Mouse (Mus musculus): ENCODE results near the gene Nnmt. TPM values are rescaled to one million over a fixed set of nuclear protein-coding genes. Genes with fewer than 3 reads are reported as not detected.

Gene Nnmt
- 0.73 and 1.2 TPM in 2 replicates for polyA plus RNA-seq (2016; fragmentation: Nextera tagmentation; extraction: Ambion mirVana)

DNA sequence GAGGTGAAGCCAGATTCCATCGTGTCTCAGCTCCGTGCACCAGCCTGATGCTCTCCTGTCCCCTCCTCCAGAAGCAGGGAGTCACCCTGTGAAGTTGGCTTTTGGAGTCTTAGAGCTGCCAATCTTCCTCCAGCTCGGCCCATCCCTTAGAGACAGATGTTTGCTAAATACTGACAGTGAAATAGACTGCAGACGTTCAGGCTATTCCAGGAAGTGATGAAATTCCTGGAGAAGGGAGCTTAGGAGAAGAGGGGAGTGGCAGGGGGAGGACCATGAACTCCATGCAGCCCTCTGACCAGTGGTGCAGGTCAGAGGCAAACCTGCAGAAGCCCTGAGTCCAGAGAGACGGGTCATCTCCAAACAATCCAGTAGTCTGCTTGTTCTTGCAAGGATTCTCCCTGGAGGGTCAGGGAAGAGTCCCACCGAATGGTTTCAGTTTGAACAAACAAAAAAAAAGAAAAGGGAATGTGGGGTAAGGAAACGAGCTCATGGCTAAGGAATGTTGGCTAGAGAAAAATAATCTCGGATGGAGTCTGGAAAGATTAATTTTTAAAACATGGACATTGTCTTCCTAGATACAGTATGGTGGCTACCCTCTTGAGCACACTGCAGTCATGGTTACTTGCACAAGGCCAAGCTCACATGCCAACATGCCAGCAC lies at the start of gene Nnmt:
Gene Nnmt (minus strand): TSS at position 215 of the 660 bp plus-strand sequence.
- peaks cover 6% of the 10 kb centered on the region for H3K4me1 ChIP-seq
- no peaks in the 10 kb centered on the region for H3K9me3 ChIP-seq
- H3K27me3 ChIP-seq (ENCODE audit: poor library complexity, severe bottlenecking): no peaks in the 10 kb centered on the region
- H3K27ac ChIP-seq: no peak within 1 kb of the TSS
- DNase-seq (ENCODE audit: extremely low spot score, low spot score): peak; percentile 13
- no peaks in the 10 kb centered on the region for H3K36me3 ChIP-seq (replicated peaks)
- H3K4me3 ChIP-seq: no peak within 1 kb of the TSS
- WGBS: 62% methylated on average over 8 of the region's 8 CpGs

DNA sequence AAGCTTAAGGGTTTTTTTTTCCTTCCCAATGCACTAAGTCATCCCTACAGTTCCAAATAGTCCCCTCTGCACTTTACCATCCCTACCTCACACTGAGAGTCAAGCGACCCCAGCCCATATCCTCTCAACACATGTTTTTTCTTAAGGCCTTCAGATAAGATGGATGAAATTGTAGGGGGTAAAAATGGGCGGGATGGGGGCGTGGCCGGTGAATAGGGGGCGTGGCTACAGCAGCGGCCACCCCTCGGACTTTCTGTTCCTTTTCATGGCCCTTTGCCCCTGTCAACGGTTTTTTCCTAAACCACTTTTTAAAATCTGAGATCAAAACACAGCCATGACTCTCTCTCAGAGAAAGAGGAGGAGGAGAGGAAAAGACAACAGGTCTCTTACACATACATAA lies 49.8 kb upstream of the Nnmt start:
- 12% methylated on average over 8 of the region's 8 CpGs for WGBS
- H3K27me3 ChIP-seq (ENCODE audit: poor library complexity, severe bottlenecking): no peaks in the 10 kb centered on the region
- H3K27ac ChIP-seq: peak overlapping the region; percentile 17; the same call in 1 of the 2 replicates
- H3K4me3 ChIP-seq: no peak overlapping the region
- H3K4me1 ChIP-seq: peaks cover 81% of the 10 kb centered on the region
- H3K9me3 ChIP-seq: peaks cover 6% of the 10 kb centered on the region
- H3K36me3 ChIP-seq (replicated peaks): peaks cover 41% of the 10 kb centered on the region
- DNase-seq (ENCODE audit: extremely low spot score, low spot score): peak; percentile 50

DNA sequence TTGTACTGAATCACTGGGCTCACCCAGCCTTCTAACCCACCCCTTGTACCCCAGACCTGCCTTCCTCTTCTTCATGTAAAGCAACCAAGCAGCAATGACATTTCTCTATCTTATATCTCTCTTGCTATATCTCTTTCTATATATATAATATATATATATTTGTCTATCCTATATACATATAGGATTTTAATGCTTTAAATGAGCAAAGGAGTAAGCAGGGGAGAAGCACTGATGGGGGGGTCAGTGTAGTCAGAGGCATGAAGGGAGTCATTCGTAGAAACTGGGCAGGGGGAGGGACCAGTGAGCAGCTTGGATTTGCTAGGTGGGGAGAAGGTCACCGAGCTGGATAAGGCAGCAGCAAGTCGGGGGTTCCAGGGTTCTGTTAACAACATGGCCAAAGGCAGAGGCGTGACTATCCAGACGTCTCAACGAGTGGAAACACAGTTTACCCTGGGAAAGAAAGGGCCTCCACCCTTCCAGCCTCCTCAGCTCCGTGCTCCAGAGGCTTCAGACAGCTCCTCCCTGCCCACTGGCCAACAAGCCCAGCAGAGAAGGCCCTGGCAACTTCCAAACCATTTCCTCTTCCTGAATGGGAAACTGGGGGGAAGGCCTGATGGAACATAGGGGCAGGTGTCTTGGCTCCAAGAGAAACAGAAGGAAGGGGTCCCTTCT lies 48.6 kb upstream of the Nnmt start:
- H3K27ac ChIP-seq: peak overlapping the region; percentile 63
- no peaks in the 10 kb centered on the region for H3K9me3 ChIP-seq
- H3K4me1 ChIP-seq: peaks cover 93% of the 10 kb centered on the region
- H3K27me3 ChIP-seq (ENCODE audit: poor library complexity, severe bottlenecking): 0 out of 2 replicates have a peak, but pooled peaks cover 2% of the 10 kb centered on the region
- 50% methylated on average over 7 of the region's 7 CpGs for WGBS
- H3K4me3 ChIP-seq: no peak overlapping the region
- peaks cover 29% of the 10 kb centered on the region for H3K36me3 ChIP-seq (replicated peaks)
- DNase-seq (ENCODE audit: extremely low spot score, low spot score): no peak

DNA sequence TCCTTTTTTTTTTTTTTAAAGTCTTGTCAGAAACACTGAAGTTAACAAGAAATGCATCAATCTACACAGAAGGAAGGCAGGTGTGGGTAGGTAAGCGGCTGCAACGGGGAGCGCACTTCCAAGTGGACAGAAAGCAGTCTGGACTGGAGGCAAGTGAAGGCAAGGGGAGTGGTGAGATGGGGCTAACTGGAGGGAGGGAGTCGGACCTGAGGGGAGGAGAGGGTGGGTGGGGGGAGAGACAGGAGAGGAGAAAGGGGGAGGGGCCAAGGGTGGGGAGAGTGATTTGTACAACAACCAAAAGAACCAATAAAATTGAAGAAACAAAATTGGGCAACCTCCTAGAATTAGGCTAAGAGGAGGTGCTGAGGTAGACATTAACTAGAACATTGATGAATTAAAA lies 47.1 kb upstream of the Nnmt start:
- H3K9me3 ChIP-seq: no peaks in the 10 kb centered on the region
- no peak overlapping the region for H3K4me3 ChIP-seq
- 0 out of 2 replicates have a peak, but pooled peaks cover 9% of the 10 kb centered on the region for H3K27me3 ChIP-seq (ENCODE audit: poor library complexity, severe bottlenecking)
- H3K27ac ChIP-seq: 0 out of 2 replicates have a peak overlapping the region, but pooled peaks have one; percentile 40
- WGBS: 28% methylated on average over 4 of the region's 4 CpGs
- H3K4me1 ChIP-seq: peaks cover 99% of the 10 kb centered on the region
- H3K36me3 ChIP-seq (replicated peaks): peaks cover 14% of the 10 kb centered on the region
- no peak for DNase-seq (ENCODE audit: extremely low spot score, low spot score)

DNA sequence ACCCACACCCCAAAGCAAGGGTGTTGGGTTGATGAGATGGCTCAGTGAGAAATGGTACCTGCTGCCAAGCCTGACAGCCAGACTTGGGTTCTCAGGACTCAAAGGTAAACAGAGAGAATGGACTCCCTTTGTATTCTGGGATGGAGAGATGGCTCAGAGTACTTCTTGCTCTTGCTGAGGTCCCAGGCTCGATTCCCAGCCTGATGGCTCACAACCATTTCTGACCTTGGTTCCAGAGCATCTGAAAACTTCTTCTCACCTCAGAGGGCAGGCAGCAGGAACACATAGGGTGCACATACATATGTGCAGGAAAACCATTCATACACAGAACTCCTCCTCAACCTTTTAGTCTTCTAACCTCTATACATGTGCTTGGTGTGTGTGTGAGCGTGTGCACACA lies 45.9 kb upstream of the Nnmt start:
- 73% methylated on average over 2 of the region's 2 CpGs for WGBS
- 0 out of 2 replicates have a peak, but pooled peaks cover 9% of the 10 kb centered on the region for H3K27me3 ChIP-seq (ENCODE audit: poor library complexity, severe bottlenecking)
- H3K9me3 ChIP-seq: no peaks in the 10 kb centered on the region
- H3K4me1 ChIP-seq: peaks cover 99% of the 10 kb centered on the region
- H3K36me3 ChIP-seq (replicated peaks): peaks cover 2% of the 10 kb centered on the region
- H3K4me3 ChIP-seq: no peak overlapping the region
- peak overlapping the region; percentile 89 for H3K27ac ChIP-seq
- no peak for DNase-seq (ENCODE audit: extremely low spot score, low spot score)

DNA sequence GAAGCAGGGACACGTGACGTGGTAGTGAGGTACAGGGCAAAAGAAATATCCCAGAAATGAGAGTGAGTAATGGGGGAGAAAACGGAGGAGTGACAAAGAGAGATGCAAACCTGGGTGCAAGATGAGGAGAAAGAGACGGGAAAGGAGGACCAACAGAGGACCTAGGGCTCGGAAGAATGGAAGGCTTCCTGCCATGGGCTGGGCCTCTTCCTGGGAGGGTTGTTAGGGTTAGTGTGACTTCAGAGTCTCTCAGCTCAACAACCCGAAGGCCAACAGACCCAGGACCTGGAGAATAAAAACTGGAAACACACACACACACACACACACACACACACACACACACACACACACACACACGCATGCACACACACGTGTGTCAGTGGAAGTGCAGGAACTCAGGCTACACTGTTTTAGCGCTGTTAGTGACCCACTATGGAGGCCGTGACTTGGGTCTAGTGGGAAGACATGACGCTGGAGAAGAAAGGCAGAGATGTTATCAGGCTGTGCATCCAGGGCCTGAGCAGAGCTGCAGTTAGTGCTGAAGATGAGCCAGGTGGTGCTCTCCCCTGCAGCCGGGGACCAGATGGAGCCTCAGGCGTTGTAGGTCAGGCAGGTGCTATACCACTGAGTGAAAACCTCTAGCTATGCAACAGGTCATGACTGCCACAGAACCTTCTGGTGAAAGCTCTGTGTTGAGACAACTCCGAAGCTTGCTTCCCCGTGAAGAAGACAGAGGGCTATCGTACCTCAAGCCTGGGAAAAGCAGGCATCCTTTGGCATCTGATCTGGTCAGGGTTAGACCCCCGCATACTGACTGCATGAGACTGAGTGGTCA lies 45.1 kb upstream of the Nnmt start:
- 0 out of 2 replicates have a peak, but pooled peaks cover 9% of the 10 kb centered on the region for H3K27me3 ChIP-seq (ENCODE audit: poor library complexity, severe bottlenecking)
- no peak for DNase-seq (ENCODE audit: extremely low spot score, low spot score)
- H3K4me3 ChIP-seq: peak overlapping the region; percentile 39
- H3K9me3 ChIP-seq: no peaks in the 10 kb centered on the region
- peak overlapping the region; percentile 89 for H3K27ac ChIP-seq
- WGBS: 23% methylated on average over 17 of the region's 17 CpGs
- no peaks in the 10 kb centered on the region for H3K36me3 ChIP-seq (replicated peaks)
- peaks cover 96% of the 10 kb centered on the region for H3K4me1 ChIP-seq

DNA sequence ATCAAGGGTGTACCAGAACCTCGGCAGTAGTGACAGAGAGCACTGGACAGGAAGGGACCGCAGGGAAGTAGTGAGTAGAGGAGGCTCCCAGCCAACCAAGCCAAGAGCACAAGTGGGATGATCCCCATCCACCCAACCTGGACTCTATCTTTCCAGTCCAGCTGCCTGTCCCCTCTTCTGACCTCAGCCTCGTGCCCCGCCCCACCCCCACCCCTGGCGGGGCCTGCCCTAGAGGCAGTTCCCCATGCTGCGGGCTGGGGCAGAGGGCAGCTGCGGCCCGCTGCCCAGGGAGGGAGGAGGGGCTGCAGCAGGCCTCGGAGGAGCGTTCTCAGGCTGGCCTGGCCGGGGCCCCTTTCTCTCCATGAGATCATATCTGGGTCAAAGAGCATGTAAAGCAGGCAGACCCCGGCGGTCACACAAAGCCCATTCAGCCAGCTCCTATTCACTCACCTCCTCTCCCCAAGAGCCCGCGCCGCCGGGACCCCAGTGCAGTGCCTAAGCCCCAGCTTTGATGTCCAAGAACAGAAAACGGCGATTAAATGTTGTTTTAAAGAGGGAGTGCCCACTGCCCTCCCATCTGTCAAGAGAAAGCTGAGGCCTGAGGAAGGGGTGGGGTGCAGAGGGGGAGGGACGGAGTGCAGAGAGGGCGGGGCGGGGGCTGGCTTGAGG lies 44.3 kb upstream of the Nnmt start:
- peak overlapping the region; percentile 39 for H3K4me3 ChIP-seq

DNA sequence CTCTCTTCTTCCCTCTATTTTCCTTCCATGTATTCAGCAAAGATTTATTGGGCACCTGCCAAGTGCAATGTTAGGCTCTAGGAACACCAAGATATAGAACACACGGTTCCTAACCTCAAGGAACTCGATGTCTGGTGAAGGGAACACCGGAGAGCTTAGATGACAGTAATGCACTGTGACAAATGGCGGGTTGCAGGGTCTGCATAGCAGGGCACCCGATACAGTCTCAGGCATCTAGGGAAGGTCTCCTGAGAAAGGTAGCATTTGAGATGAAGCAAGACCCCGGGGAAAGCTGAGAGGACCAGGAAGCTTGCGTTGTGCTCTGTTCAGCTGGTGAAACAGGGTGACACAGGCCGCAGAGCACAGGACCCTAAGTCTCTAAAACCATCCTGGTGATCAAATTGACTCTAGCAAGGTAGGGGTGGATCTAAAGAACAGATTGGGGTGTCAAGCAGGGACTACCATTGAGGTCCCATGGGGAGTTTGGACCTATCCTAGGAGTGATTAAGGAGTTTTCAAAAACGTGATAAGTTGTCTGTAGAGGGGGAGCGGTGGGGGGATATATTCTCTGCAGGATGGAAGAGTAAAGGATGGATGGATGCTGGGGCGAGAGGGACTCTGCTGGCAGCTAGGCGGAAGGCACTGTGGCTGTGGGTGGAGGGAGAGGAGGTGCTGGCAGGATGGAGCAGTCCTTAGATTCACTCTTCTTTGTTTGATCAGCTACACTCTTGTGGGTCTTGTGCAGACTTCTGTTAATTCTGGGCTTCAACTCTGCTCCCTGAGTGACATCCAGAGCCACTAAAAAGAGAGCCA lies 43.5 kb upstream of the Nnmt start:
- H3K4me3 ChIP-seq: peak overlapping the region; percentile 39
- H3K27me3 ChIP-seq (ENCODE audit: poor library complexity, severe bottlenecking): 0 out of 2 replicates have a peak, but pooled peaks cover 9% of the 10 kb centered on the region
- peaks cover 80% of the 10 kb centered on the region for H3K4me1 ChIP-seq
- peak overlapping the region; percentile 89 for H3K27ac ChIP-seq
- WGBS: 31% methylated on average over 12 of the region's 12 CpGs
- peaks cover 15% of the 10 kb centered on the region; the same call in 1 of the 2 replicates for H3K9me3 ChIP-seq
- no peak for DNase-seq (ENCODE audit: extremely low spot score, low spot score)
- H3K36me3 ChIP-seq (replicated peaks): no peaks in the 10 kb centered on the region

More for the DNA sequence above, 44.3 kb upstream of the Nnmt start:
- DNase-seq (ENCODE audit: extremely low spot score, low spot score): peak; percentile 95
- H3K27ac ChIP-seq: peak overlapping the region; percentile 89
- H3K27me3 ChIP-seq (ENCODE audit: poor library complexity, severe bottlenecking): 0 out of 2 replicates have a peak, but pooled peaks cover 9% of the 10 kb centered on the region
- H3K9me3 ChIP-seq: peaks cover 8% of the 10 kb centered on the region; the same call in 1 of the 2 replicates
- peaks cover 87% of the 10 kb centered on the region for H3K4me1 ChIP-seq
- no peaks in the 10 kb centered on the region for H3K36me3 ChIP-seq (replicated peaks)
- 1% methylated on average over 22 of the region's 22 CpGs for WGBS

DNA sequence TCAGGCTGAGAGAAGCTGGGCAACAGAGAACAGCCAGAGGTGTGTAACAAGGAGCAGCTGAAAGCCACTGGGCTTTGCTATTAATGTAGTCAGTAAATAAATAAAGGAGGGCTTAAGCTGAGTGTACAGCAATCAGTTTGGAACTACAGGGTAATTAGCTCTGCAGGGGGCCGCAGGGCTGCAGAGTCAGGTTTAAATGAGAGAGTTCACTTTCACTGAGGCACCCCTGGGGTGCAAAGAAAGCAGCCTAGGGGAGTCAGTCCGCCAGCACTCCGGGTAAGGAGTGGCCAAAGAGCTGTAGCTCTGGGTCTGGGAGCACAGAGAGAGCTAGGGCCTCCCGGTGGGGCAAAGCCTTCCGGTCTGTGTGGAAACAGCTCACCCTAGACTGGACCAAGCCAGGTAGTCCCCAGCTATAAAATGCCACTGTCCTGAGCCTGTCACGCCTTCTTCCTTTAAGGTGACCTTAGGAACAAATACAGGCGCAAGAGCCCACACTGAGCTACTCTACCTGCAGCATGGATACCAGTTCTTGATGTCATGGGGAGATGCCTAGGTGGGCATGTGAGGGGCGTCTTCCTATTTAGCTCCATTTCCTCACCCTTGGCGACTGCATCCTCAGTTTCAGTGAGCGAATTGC lies 42.8 kb upstream of the Nnmt start:
- peak overlapping the region; percentile 11; the same call in 1 of the 2 replicates for H3K4me3 ChIP-seq
- peaks cover 74% of the 10 kb centered on the region for H3K4me1 ChIP-seq
- H3K36me3 ChIP-seq (replicated peaks): no peaks in the 10 kb centered on the region
- peaks cover 16% of the 10 kb centered on the region; the same call in 1 of the 2 replicates for H3K9me3 ChIP-seq
- peak overlapping the region; percentile 89 for H3K27ac ChIP-seq
- peak; percentile 35 for DNase-seq (ENCODE audit: extremely low spot score, low spot score)
- WGBS: 12% methylated on average over 10 of the region's 10 CpGs
- H3K27me3 ChIP-seq (ENCODE audit: poor library complexity, severe bottlenecking): 0 out of 2 replicates have a peak, but pooled peaks cover 9% of the 10 kb centered on the region

DNA sequence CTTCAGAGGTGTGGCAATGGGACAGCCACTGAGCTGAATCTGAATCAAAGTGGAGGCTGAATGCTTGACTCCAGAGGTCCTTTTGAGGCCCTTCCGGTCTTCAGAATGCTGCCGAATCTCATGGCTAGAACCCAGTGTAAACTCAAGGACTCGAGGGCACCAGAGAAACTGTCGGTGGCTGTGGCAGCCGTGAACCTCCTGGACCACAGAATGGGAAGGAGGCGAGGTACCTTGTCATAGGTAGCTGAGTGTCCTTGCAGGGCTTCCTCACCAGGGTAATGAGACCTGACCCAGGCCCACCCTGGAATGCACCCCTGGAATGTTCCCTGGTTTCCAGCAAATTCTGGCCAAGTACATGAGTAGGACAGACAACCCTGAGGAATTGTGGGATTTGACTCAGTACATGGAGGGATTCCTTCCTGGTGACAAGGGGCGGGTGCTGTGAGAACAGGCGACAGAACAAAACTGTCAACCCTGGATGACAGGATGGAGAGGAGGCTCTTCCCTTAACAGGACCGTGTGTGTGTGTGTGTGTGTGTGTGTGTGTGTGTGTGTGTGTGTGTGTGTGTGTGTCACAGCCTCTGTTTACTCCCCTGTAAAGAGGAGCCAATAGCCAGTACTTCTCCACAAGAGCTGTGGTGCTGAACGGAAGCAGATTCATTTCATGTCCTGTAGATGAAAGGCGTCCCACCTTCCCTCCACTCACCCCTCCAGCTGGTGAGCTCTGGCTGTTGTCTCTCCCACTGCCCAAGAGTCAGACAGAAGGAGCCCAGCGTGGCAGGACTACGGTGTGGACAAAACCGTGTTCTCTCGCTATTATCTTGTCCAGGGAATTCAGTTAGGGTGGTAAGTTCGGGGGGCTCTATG lies 42.1 kb upstream of the Nnmt start:
- peaks cover 16% of the 10 kb centered on the region; the same call in 1 of the 2 replicates for H3K9me3 ChIP-seq
- H3K4me1 ChIP-seq: peaks cover 66% of the 10 kb centered on the region
- peak overlapping the region; percentile 11; the same call in 1 of the 2 replicates for H3K4me3 ChIP-seq
- no peaks in the 10 kb centered on the region for H3K36me3 ChIP-seq (replicated peaks)
- peak; percentile 34 for DNase-seq (ENCODE audit: extremely low spot score, low spot score)
- WGBS: 39% methylated on average over 16 of the region's 16 CpGs
- peak overlapping the region; percentile 89 for H3K27ac ChIP-seq
- H3K27me3 ChIP-seq (ENCODE audit: poor library complexity, severe bottlenecking): 0 out of 2 replicates have a peak, but pooled peaks cover 9% of the 10 kb centered on the region
